Mouse (Mus musculus) CH12.LX (cell line): Measurements from ENCODE around the gene Pex5. TPM values are rescaled to one million over a fixed set of nuclear protein-coding genes. Genes with fewer than 3 reads are reported as not detected.
"Not testable (repeated sequence)": the region's sequence is repeated elsewhere in the genome, so short reads cannot be mapped to it uniquely, and the experiment has no call there.

Source experiments
- DNase-seq: peaks from one replicate; pipeline ENCODE4 v3.0.0-alpha.2; 2013; ENCODE audit errors: extremely low read depth
- H3K27ac ChIP-seq: 2 replicates; pipeline ENCODE4 v1.5.1; 2012; ENCODE audit warnings: low read depth, mild to moderate bottlenecking, control low read depth, moderate library complexity; ENCODE audit not compliant: insufficient read depth
- H3K27me3 ChIP-seq: replicated peaks from 2 replicates; pipeline ENCODE3; 2012; ENCODE audit warnings: inconsistent platforms
- H3K36me3 ChIP-seq, 2 experiments: replicated peaks in 1 of 2; 2 replicates each; pipeline versions ENCODE3 to v1.6.1; 2012; ENCODE audit warnings: inconsistent platforms in 1 of 2, low read length in 1 of 2, mild to moderate bottlenecking in 1 of 2, mixed read lengths in 1 of 2, moderate library complexity in 1 of 2; ENCODE audit not compliant: control insufficient read depth in 1 of 2, insufficient read depth in 1 of 2
- H3K4me1 ChIP-seq, 2 experiments: 2 replicates each; pipeline ENCODE4 v1.6.1; 2012; ENCODE audit warnings: inconsistent platforms in 1 of 2, moderate library complexity in 1 of 2; ENCODE audit not compliant: insufficient read depth in 2 of 2, control insufficient read depth in 1 of 2
- H3K4me2 ChIP-seq: 2 replicates; pipeline ENCODE4 v1.6.1; 2012; ENCODE audit warnings: low read depth, mild to moderate bottlenecking, control low read depth; ENCODE audit not compliant: poor library complexity, insufficient read depth, severe bottlenecking
- H3K4me3 ChIP-seq, 3 experiments: fragments of 150-350 bp in 1 of 3; sonication (generic) in 1 of 3; replicated peaks in 1 of 3; 2 replicates each; pipeline versions ENCODE3 to v1.5.1; 2011 to 2012; ENCODE audit warnings: low read depth in 2 of 3, low read length in 2 of 3, mild to moderate bottlenecking in 2 of 3, moderate library complexity in 2 of 3, control low read depth in 1 of 3, improper control_type of control experiment in 1 of 3, inconsistent platforms in 1 of 3, mixed read lengths in 1 of 3; ENCODE audit not compliant: poor library complexity in 1 of 3
- H3K79me2 ChIP-seq: replicated peaks from 2 replicates; pipeline ENCODE4 v1.6.1; 2012; ENCODE audit warnings: mild to moderate bottlenecking, moderate library complexity; ENCODE audit not compliant: control insufficient read depth, poor library complexity, insufficient read depth, severe bottlenecking; ENCODE audit errors: extremely low read depth
- H3K9ac ChIP-seq: 2 replicates; pipeline ENCODE4 v1.6.1; 2012; ENCODE audit warnings: low read depth, mild to moderate bottlenecking, control low read depth, moderate library complexity; ENCODE audit not compliant: insufficient read depth
- H3K9me3 ChIP-seq: replicated peaks from 2 replicates; pipeline ENCODE3; 2012; ENCODE audit warnings: low read length, inconsistent platforms, mixed read lengths
- CTCF ChIP-seq, 2 experiments: IDR thresholded peaks in 1 of 2; conservative IDR thresholded peaks in 1 of 2; 2 replicates each; pipeline ENCODE4 v1.5.1; 2011 to 2012; ENCODE audit warnings: low read depth in 2 of 2, low read length in 2 of 2, improper control_type of control experiment in 1 of 2, inconsistent platforms in 1 of 2, mild to moderate bottlenecking in 1 of 2, moderate library complexity in 1 of 2
- ETS1 ChIP-seq: conservative IDR thresholded peaks from 2 replicates; pipeline ENCODE4 v1.6.1; 2012; ENCODE audit warnings: low read depth, mild to moderate bottlenecking, inconsistent platforms, low read length, improper control_type of control experiment, moderate library complexity
- IRF4 ChIP-seq: IDR thresholded peaks from 2 replicates; pipeline ENCODE4 v1.6.1; 2014; ENCODE audit warnings: low read depth, mild to moderate bottlenecking, inconsistent platforms, low read length, improper control_type of control experiment
- MAZ ChIP-seq: IDR thresholded peaks from 2 replicates; pipeline ENCODE4 v1.6.1; 2012; ENCODE audit warnings: low read depth, mild to moderate bottlenecking, inconsistent platforms, low read length, improper control_type of control experiment, moderate library complexity
- NELFE ChIP-seq: IDR thresholded peaks from 2 replicates; pipeline ENCODE4 v1.6.1; 2011; ENCODE audit warnings: low read depth, low read length, improper control_type of control experiment
- PAX5 ChIP-seq: IDR thresholded peaks from 2 replicates; pipeline ENCODE4 v1.6.1; 2012; ENCODE audit warnings: low read length, inconsistent platforms, mixed read lengths
- SMC3 ChIP-seq: IDR thresholded peaks from 2 replicates; pipeline ENCODE4 v1.6.1; 2011; ENCODE audit warnings: low read depth, low read length, improper control_type of control experiment
- UBTF ChIP-seq: IDR thresholded peaks from 2 replicates; pipeline ENCODE4 v1.6.1; 2012; ENCODE audit warnings: low read depth, mild to moderate bottlenecking, inconsistent platforms, low read length, improper control_type of control experiment, moderate library complexity
- USF2 ChIP-seq: conservative IDR thresholded peaks from 2 replicates; pipeline ENCODE4 v1.6.1; 2011; ENCODE audit warnings: low read depth, low read length, improper control_type of control experiment
- ZNF384 ChIP-seq: IDR thresholded peaks from 2 replicates; pipeline ENCODE4 v1.6.1; 2012; ENCODE audit warnings: low read depth, low read length, improper control_type of control experiment, inconsistent platforms
- dilution Hi-C: fragments of 300-500 bp; cut with MboI; formaldehyde crosslinking; loops from 2 replicates; pipeline ENCODE4 v1.14.3; 2020; ENCODE audit warnings: low sequenced_read_pairs; ENCODE audit not compliant: extremely low pct_unique_long_range_greater_than_20kb, extremely low pct_ligation_motif_present
- in situ Hi-C: fragments of 300-500 bp; cut with MboI; formaldehyde crosslinking; loops from 3 replicates; pipeline ENCODE4 v1.14.3; 2019; ENCODE audit warnings: low sequenced_read_pairs, low pct_ligation_motif_present, low pct_unique_long_range_greater_than_20kb, mixed read lengths
- polyA plus RNA-seq: library from polyadenylated mRNA; unstranded; fragments of >175 nt; gene quantifications from 2 replicates; pipeline ENCODE4 v1.2.1, GENCODE M21; 2012; ENCODE audit warnings: low read depth; ENCODE audit not compliant: insufficient read length
- total RNA-seq, 2 experiments: library from RNA; depleted of rRNA; stranded (reverse); fragments of 300-350 nt in 1 of 2; fragments of >200 nt in 1 of 2; gene quantifications; 2 replicates each; pipeline ENCODE4 v1.2.3; 2012 to 2014

The Pex5 gene
- total and polyA plus RNA-seq, 3 experiments = 21.2 to 29.2 (median 24.6) TPM

DNA sequence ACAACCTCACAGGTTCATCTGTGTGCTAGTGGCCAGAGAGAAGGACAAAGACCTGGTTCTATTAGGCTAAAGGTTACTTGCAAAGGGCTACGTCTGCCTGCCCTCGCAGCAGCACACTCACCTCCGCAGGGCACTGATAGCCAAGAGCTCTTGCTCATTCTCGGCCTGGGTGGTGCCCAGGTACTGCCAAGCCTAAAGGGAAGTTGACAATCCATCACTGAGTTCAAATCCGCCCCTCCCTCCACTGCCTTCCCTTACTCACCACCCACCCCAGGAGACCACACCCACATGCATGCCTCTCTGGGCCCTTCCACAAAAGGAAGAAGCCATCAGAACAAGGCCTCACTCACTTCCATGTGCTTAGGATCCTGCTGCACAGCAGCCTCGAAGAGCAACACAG, 15.1 kb downstream of the Pex5 start:
- Histone ChIP-seq H3K79me2 (no peaks in the 10 kb centered on the region), H3K9me3 (no peaks in the 10 kb centered on the region), H3K27ac (no peak overlapping the region), H3K4me2 (no peak overlapping the region), H3K4me3 (no peak overlapping the region), H3K27me3 (no peaks in the 10 kb centered on the region), H3K4me1 (no peaks in the 10 kb centered on the region), H3K9ac (no peak overlapping the region), H3K36me3 (peaks cover 71 to 85% of the 10 kb centered on the region in 2 experiments)
- DNase-seq = no peak
- in situ Hi-C loops = no loop called here
- dilution Hi-C loops = no loop called here
- TF ChIP-seq IRF4 (no peak), ETS1 (no peak), USF2 (no peak), NELFE (no peak)

DNA sequence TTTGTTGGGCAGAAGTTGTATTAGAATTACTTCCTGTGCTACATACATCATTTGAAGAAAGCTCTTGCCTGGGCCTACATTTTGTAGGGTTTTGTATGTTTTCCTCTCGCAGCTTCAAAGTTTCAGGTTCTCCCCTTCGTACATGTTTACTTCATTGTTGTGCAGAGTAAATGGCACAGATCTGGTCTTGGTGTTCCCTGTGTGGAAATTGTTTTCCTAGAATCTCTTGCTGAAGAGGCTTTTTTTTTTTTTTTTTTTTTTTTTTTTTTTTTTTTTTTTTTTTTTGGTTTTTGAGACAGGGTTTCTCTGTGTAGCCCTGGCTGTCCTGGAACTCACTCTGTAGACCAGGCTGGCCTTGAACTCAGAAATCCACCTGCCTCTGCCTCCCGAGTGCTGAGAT, 19.9 kb downstream of the Pex5 start:
- in situ Hi-C loops, dilution Hi-C loops, H3K27me3 ChIP-seq, H3K4me3 ChIP-seq, DNase-seq, H3K9ac ChIP-seq, H3K4me2 ChIP-seq, H3K27ac ChIP-seq, H3K9me3 ChIP-seq, H3K4me1 ChIP-seq, H3K79me2 ChIP-seq: not testable (repeated sequence)
- peak; percentile 54 for TF ChIP-seq ZNF384
- peaks cover 31 to 41% of the 10 kb centered on the region in 2 experiments for H3K36me3 ChIP-seq

DNA sequence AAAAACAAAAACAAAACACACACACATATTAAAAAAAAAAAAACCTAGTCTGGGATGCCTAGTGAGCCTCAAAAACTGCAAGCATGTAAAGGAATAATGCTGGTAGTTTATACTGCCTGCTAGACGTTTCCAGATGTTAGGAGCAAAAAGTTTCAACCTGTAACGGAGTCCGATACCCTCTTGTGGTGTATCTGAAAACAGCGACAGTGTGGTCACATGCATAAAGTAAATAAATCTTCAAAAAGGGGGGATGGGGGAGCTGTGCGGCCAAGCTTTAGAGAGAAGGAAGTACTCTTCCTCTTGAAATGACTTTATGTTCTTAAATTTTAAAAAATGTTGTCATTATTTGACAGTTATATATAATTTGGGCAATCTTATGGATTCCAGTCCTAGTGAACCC, 34.7 kb downstream of the Pex5 start:
- dilution Hi-C loops = no loop called here
- no peaks in the 10 kb centered on the region for H3K79me2 ChIP-seq
- H3K36me3 ChIP-seq = no peaks in the 10 kb centered on the region
- peak in 1 of 2 experiments; percentile 30; a peak in 1 of 4 replicates for TF ChIP-seq CTCF (conservative IDR thresholded peaks at IDR 0.05 in 1 of 2, IDR thresholded peaks at IDR 0.05 in 1 of 2; ENCODE audit: low read depth in 2 of 2, low read length in 2 of 2)
- TF ChIP-seq UBTF = no peak
- no peak for TF ChIP-seq MAZ
- TF ChIP-seq SMC3 = no peak
- no peak for TF ChIP-seq PAX5
- peaks cover 31% of the 10 kb centered on the region for H3K27me3 ChIP-seq
- peaks cover 2% of the 10 kb centered on the region for H3K9me3 ChIP-seq
- peak; percentile 6 for DNase-seq
- no peak overlapping the region for H3K4me2 ChIP-seq
- no peaks in the 10 kb centered on the region for H3K4me1 ChIP-seq
- in situ Hi-C loops = no loop called here
- H3K27ac ChIP-seq = no peak overlapping the region
- H3K4me3 ChIP-seq = no peak overlapping the region
- no peak overlapping the region for H3K9ac ChIP-seq
